ENCODE assay signal across 18 mouse cellular contexts in genomic region chr4:139479176-139479575, GRCm38 (mm10). TPM values are rescaled to one million over a fixed set of nuclear protein-coding genes. Genes with fewer than 3 reads are reported as not detected.
DNase-seq lines count a peak whose midpoint lies in the region; ATAC-seq lines count a peak whose summit lies in the region.
"Had no signal": no experiment of that assay in that cellular context is flagged by ENCODE, and none has a peak within 500 bp of the region (broad histone marks: within the 10 kb centered on the region; RNA-seq: fewer than 3 reads in every experiment).

No protein-coding gene starts in this region.

- ATAC-seq in cerebellum, adult (ENCODE audit: insufficient number of reproducible peaks, low FRiP score, low TSS enrichment): no peak
- ATAC-seq: CD4-positive, CD25-positive, alpha-beta regulatory T cell, adult 4 months; forebrain, embryonic 15.5 days; hindbrain, embryonic 16.5 days; inflammation-experienced regulatory T-cells, adult 6 months; intestine, postnatal 0 days had no signal

- DNase-seq in cerebellum, adult 11 months: peak; percentile 43
- DNase-seq in layer of hippocampus, adult 8-10 months (ENCODE audit: low spot score in 2 of 2): peak; percentile 29 to 46
- DNase-seq in layer of hippocampus, adult 9-10 months (ENCODE audit: low spot score): no peak
- DNase-seq in Muller cell, postnatal 12 days (ENCODE audit: inconsistent ontology term): peak; percentile 71
- peak; percentile 46 to 65 for DNase-seq in cerebellum, postnatal 14 days
- DNase-seq in heart, postnatal 4 days: no peak
- DNase-seq: adrenal gland, postnatal 10 days; B cell, adult 2 months; embryo, embryonic 11 days; gastrocnemius, postnatal 36 days; heart, adult 11 months; heart, postnatal 36 days had no signal

RNA-seq across cellular contexts. Expression of gene Iffo2, which starts 51.2 kb away (rescaled TPM):
- total RNA-seq in layer of hippocampus, adult 8-10 months (2022): 10 to 100 TPM; 16.0 to 18.5 (median 17.7) TPM
- 10 to 100 TPM; 14.2 to 14.6 TPM for total RNA-seq in heart, postnatal 4 days (2021)

Comparison
In these comparisons a context has a peak if more than half of its experiments do, and no peak if none do; other contexts are left out.
1. DNase-seq: peak in cerebellum, adult 11 months (single experiment), layer of hippocampus, adult 8-10 months (2 of 2), Muller cell, postnatal 12 days (single experiment) and cerebellum, postnatal 14 days (2 of 2); none in layer of hippocampus, adult 9-10 months (single experiment) and heart, postnatal 4 days (single experiment).